Mouse (Mus musculus) cerebellum, adult 2 months (tissue): ENCODE measurements around the gene Inpp5d.

Source experiments
- CTCF ChIP-seq: fragments of 200-500 bp; IDR thresholded peaks from 2 replicates; pipeline ENCODE4 v1.5.1; 2011; ENCODE audit warnings: low read depth, mild to moderate bottlenecking, control low read depth, low read length, moderate library complexity, borderline replicate concordance; ENCODE audit not compliant: insufficient read depth
- POLR2A ChIP-seq: fragments of 200-500 bp; IDR thresholded peaks from 2 replicates; pipeline ENCODE4 v1.6.1; 2011; ENCODE audit warnings: low read length, control low read depth, borderline replicate concordance; ENCODE audit not compliant: insufficient read depth

GRCm38 (mm10) chr1:87645748-87646147 is 25.6 kb downstream of the Inpp5d start:
- TF ChIP-seq POLR2A, result no peak
- no peak for TF ChIP-seq CTCF
